Mouse (Mus musculus) cerebellum, adult 2 months (tissue): ENCODE measurements around the gene Cfap97d2. TPM values are rescaled to one million over a fixed set of nuclear protein-coding genes. Genes with fewer than 3 reads are reported as not detected.
A peak's percentile ranks its signal among the peaks of the same experiment; 100 is the strongest.

ENCODE experiments used
- DNase-seq, 2 experiments: peaks; one replicate each; pipeline ENCODE4 v3.0.0; 2021
- H3K27ac ChIP-seq: fragments of 200-500 bp; 2 replicates; pipeline ENCODE4 v1.5.1; 2012; ENCODE audit warnings: low read length, control low read depth, inconsistent platforms; ENCODE audit not compliant: insufficient read depth
- H3K27me3 ChIP-seq: fragments of 200-500 bp; 2 replicates; pipeline ENCODE4 v1.6.1; 2012; ENCODE audit warnings: inconsistent platforms, mild to moderate bottlenecking, low read length, moderate library complexity; ENCODE audit not compliant: control insufficient read depth, insufficient read depth
- H3K4me1 ChIP-seq: fragments of 200-500 bp; 2 replicates; pipeline ENCODE4 v1.6.1; 2011; ENCODE audit warnings: low read length; ENCODE audit not compliant: control insufficient read depth, insufficient read depth
- H3K4me3 ChIP-seq: fragments of 200-500 bp; replicated peaks from 2 replicates; pipeline ENCODE3; 2011; ENCODE audit warnings: mild to moderate bottlenecking, low read depth, low read length, control low read depth; ENCODE audit not compliant: insufficient read depth
- CTCF ChIP-seq: fragments of 200-500 bp; IDR thresholded peaks from 2 replicates; pipeline ENCODE4 v1.5.1; 2011; ENCODE audit warnings: low read depth, mild to moderate bottlenecking, control low read depth, low read length, moderate library complexity, borderline replicate concordance; ENCODE audit not compliant: insufficient read depth
- POLR2A ChIP-seq: fragments of 200-500 bp; IDR thresholded peaks from 2 replicates; pipeline ENCODE4 v1.6.1; 2011; ENCODE audit warnings: low read length, control low read depth, borderline replicate concordance; ENCODE audit not compliant: insufficient read depth
- WGBS: fragments of 180-500 bp; shearing (Covaris S2); methylation state at CpG from one replicate; pipeline ENCODE4 v1.1.7; 2018; 5-methylcytosine and 5-hydroxymethylcytosine counted together
- polyA plus RNA-seq: library from polyadenylated mRNA; depleted of rRNA; stranded (reverse); fragments of >200 nt; gene quantifications from 2 replicates; pipeline ENCODE4 v1.2.3, GENCODE M21; 2012; rRNA removed

Gene Cfap97d2
- 1.7 and 3.0 TPM in 2 replicates for polyA plus RNA-seq

DNA sequence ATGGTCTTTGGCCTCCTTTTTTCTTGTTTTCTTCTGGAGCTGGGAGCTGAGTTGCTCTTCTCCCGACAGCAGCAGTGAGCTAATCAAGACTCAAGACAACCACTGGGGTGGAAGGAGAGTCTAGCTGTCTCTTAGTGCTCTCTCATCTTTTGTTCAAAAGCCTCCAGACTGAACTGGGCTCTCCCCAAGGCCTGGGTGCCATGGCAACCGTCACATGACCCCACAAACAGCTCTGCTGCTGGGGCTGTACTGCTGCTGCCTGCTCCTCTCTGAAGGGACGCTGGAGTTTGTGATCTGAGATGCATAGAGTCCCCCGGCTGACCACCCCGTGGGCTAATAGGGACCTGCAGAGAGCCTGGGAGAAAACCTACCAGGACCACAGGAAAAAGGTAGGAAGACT, at the start of gene Cfap97d2:
Cfap97d2 (plus strand) TSS at position 222 of the 400 bp plus-strand sequence.
- Histone ChIP-seq H3K27ac (no peak within 1 kb of the TSS), H3K27me3 (no peaks in the 10 kb centered on the region), H3K4me1 (no peaks in the 10 kb centered on the region), H3K4me3 (no peak within 1 kb of the TSS)
- DNase-seq, result peak in 1 of 2 experiments; percentile 52
- WGBS, result 21% methylated on average over 5 of the region's 5 CpGs
- TF ChIP-seq POLR2A, result no peak
- TF ChIP-seq CTCF, result no peak

DNA sequence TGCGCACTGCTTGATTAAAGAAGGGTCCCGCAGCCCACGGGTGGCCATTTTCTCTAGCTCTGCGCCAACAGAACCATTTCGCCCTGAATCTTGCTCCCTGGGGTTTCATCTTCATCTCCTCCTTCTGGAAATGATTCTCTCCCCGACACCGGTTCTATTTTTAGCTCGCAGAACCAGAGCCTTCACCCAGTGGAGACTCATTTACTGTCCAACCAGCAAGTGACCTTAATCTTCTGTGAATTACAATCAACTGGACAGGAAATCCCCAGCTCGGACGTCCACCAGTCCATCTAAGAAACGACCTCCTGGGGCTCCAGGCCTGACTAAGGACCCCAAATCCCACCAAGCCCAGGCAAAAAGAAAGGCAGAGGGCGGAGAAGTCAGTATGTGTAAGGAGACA, 48.2 kb upstream of the Cfap97d2 start:
- H3K4me1 ChIP-seq, result peaks cover 49% of the 10 kb centered on the region
- no peak for TF ChIP-seq CTCF
- TF ChIP-seq POLR2A, result no peak
- H3K4me3 ChIP-seq, result no peak overlapping the region
- DNase-seq, result peak in 1 of 2 experiments; percentile 59
- no peaks in the 10 kb centered on the region for H3K27me3 ChIP-seq
- 23% methylated on average over 12 of the region's 12 CpGs for WGBS
- 0 out of 2 replicates have a peak overlapping the region, but pooled peaks have one; percentile 25 for H3K27ac ChIP-seq

DNA sequence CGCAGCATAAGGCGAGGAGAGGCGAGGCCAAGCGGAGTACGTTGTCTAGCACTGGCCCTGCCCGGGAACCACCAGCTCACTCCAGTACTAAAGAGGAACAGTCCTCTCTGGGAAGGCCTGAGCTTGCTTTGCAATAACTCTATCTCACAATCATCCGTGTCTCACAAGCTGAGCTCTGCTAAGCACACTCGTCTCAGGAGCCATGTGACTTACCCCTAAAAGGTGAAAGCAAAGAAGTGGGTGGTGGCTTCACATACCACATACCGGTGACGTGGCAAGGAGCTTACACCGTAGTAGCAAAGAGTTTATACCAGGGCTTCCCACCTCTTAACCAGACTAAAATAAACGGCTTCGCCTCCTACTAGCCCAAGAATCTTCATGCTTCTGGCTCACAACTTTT, 45.4 kb upstream of the Cfap97d2 start:
- Histone ChIP-seq H3K4me1 (peaks cover 47% of the 10 kb centered on the region), H3K4me3 (no peak overlapping the region), H3K27ac (no peak overlapping the region), H3K27me3 (no peaks in the 10 kb centered on the region)
- TF ChIP-seq POLR2A (no peak), CTCF (no peak)
- 76% methylated on average over 13 of the region's 13 CpGs for WGBS
- DNase-seq, result no peak

DNA sequence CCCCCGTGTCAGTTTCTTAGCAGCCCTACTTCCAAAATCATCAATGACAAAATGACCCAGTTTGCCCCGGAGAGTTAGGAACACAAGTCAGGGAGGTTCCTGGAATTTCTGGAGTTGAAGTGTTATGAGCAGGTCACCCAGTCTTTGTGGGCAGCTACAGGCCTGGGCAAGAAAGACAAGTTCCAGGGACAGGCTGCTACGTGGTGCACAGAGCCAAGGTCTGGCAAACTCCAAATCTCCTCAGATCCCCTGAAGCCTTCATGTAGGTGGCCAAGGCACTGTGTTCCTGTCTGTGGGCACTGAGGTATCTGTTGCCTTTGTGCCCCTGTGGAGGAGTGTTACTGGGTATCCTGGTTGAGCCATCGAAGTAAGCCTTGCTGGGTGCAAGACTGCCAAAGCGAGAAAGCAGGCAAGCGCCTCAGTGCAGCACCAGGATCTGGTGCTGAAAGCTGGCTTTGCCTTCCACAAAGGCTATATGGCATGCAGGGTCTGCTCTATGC, 40.9 kb upstream of the Cfap97d2 start:
- peaks cover 61% of the 10 kb centered on the region for H3K4me1 ChIP-seq

DNA sequence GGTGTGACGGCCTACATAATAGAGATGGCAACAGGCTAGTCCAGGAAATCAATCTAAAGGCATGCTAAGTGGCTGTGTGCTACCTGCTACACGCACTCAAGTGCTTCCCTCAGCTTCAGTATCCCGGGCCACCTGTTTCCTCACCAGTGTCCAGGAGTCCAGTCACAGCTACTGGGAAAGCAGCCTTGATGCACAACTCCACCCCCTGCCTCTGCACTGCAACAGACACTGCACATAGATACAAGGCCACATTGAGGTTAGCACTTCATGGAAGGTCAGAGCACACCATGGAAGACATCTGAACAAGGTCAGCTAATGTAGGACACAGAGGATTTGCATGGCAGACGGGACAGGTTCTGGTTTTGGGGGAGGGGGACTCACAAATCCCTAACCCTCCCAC, 40.2 kb upstream of the Cfap97d2 start:
- no peak for DNase-seq
- Histone ChIP-seq H3K27ac (no peak overlapping the region), H3K4me1 (peaks cover 64% of the 10 kb centered on the region), H3K27me3 (no peaks in the 10 kb centered on the region), H3K4me3 (no peak overlapping the region)
- no peak for TF ChIP-seq CTCF
- TF ChIP-seq POLR2A, result no peak
- WGBS, result 42% methylated on average over 4 of the region's 4 CpGs

More for the DNA sequence above, 40.9 kb upstream of the Cfap97d2 start:
- TF ChIP-seq CTCF, result no peak
- no peak for TF ChIP-seq POLR2A
- H3K27me3 ChIP-seq, result no peaks in the 10 kb centered on the region
- no peak for DNase-seq
- 49% methylated on average over 6 of the region's 6 CpGs for WGBS
- H3K27ac ChIP-seq, result no peak overlapping the region
- no peak overlapping the region for H3K4me3 ChIP-seq

DNA sequence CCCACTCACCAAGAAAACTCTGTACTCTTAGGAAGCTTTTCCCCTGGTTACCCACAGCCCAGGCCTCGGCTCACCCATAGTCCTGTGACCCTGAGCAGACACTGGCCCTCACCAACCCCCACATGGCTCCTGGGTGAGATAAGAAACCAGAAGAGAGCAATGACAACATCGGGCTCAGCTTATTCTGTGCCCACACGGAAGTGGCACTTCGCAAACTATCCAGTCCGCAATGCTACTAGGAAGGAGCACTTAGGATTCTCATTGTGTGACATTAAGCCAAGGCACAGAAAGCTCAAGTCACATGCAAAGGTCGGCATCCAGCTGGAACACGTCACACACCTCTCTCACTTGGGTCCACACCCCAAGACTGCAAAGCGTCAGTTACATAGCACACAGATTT, 39.7 kb upstream of the Cfap97d2 start:
- 57% methylated on average over 8 of the region's 8 CpGs for WGBS
- no peak for TF ChIP-seq POLR2A
- TF ChIP-seq CTCF, result no peak
- no peak overlapping the region for H3K27ac ChIP-seq
- peaks cover 68% of the 10 kb centered on the region for H3K4me1 ChIP-seq
- no peaks in the 10 kb centered on the region for H3K27me3 ChIP-seq
- DNase-seq, result no peak
- H3K4me3 ChIP-seq, result no peak overlapping the region

DNA sequence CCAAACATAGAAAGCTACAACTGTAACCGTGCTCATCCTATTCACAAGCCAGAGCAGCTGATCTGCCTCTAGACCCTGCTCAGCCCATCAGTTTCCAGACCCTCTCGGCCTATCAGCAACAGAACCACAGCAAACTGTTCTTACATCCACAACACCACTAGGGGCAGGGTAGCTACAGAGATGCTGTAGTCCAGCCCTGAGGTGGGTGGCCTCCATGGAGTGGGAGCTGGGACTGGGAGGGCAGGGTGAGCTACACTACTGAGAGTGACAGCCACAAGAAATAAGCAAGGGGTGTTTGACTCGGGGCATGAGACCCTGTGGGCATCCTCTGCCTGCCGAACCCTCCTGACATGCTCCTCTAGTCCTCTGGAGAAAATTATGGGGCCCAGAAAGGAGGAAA, 37.8 kb upstream of the Cfap97d2 start:
- no peaks in the 10 kb centered on the region for H3K27me3 ChIP-seq
- no peak overlapping the region for H3K4me3 ChIP-seq
- peak; percentile 44; the same call in 1 of the 2 replicates for TF ChIP-seq CTCF
- TF ChIP-seq POLR2A, result no peak
- no peak for DNase-seq
- WGBS, result 55% methylated on average over 4 of the region's 4 CpGs
- H3K27ac ChIP-seq, result no peak overlapping the region
- H3K4me1 ChIP-seq, result peaks cover 74% of the 10 kb centered on the region

DNA sequence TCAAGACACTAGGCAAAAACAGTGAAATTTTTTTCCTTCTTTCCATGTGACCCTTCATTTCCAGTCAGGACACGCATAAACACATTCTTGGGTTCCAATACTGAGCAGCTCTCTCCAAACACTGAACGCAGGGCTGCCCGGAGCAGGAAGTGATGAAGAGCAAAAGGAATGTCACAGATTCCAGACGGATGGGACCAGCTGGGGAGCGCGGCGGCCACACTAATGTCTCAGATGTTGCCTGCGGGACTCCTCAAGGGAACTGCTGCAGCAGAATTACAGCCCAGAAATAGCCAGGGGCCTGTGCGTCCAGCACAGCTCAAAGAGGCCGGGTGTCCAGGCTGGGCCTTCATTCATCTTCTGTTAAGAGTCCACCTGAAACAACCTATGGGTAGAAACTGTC, 37.3 kb upstream of the Cfap97d2 start:
- TF ChIP-seq CTCF (no peak), POLR2A (no peak)
- WGBS, result 47% methylated on average over 10 of the region's 10 CpGs

DNA sequence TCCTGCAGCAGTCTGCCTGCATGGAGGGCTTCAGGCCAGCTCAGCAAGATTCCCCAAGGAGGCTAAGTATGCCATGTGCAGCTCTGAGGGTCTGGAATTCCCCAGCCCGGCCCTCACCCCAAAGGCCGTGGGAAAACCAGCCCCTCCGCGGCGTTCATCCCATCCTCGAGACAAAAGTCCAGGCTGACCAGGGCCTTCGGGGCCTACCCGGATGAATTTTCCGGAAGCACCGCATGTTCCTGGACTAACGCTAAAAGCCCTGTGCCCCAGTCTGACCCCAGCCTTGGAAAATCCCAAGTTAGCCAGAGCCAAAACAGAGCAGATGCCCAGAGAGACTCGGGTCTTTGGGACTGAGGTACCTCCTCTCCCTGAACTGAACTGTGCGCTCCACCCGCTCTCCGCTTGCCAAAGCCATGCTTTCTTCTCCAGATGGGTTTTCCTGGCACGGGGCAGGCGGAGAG, 35.6 kb upstream of the Cfap97d2 start:
- Histone ChIP-seq H3K4me1 (peaks cover 73% of the 10 kb centered on the region), H3K4me3 (no peak overlapping the region), H3K27ac (peak overlapping the region; percentile 70), H3K27me3 (no peaks in the 10 kb centered on the region)
- TF ChIP-seq POLR2A, result no peak
- TF ChIP-seq CTCF, result no peak
- 17% methylated on average over 17 of the region's 17 CpGs for WGBS
- peak; percentile 72 to 76 for DNase-seq

More for the DNA sequence above, 37.3 kb upstream of the Cfap97d2 start:
- Histone ChIP-seq H3K27ac (no peak overlapping the region), H3K4me1 (peaks cover 75% of the 10 kb centered on the region), H3K4me3 (no peak overlapping the region), H3K27me3 (no peaks in the 10 kb centered on the region)
- DNase-seq, result no peak
